Mouse (Mus musculus): Measurements from ENCODE around the gene Adgrg3.

DNA sequence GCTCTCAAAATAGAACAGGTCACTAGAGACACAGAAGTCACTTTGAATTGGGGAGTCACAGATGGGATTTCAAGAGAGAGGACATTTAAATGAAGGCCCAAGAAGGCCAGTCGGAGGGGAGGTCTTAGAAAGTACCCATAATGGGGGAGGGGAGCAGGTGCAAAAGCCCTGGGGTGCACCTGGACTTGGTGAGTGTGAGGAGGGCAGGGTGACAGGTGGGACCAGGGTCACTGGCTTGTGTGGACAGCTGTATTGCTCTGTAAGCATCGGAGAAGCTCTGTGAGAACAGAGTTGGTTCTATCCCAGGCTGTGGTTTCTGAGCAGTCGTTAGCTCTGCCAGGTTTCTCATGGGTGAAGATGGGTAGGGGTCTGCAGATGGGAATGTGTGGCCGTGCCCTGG lies 25.5 kb upstream of the Adgrg3 start:
- TF ChIP-seq CTCF (IDR thresholded peaks at IDR 0.05; ENCODE audit: low read depth) (no peak), EP300 (optimal IDR thresholded peaks at IDR 0.05) (no peak)

Measured in stomach, postnatal 0 days (tissue).